Mouse (Mus musculus) limb, embryonic 13.5 days (tissue): ENCODE data around the gene Gm49342. TPM values are rescaled to one million over a fixed set of nuclear protein-coding genes. Genes with fewer than 3 reads are reported as not detected.

Experiments used
- ATAC-seq: fragments of 200-750 bp; cut with Nextera tagmentation; 2 replicates; pipeline ENCODE4 v1.8.0; 2017; ENCODE audit warnings: low read depth, moderate number of reproducible peaks, moderate TSS enrichment; ENCODE audit not compliant: low FRiP score
- H3K27ac ChIP-seq: fragments of 300-500 bp; sonication (generic); 2 replicates; pipeline ENCODE4 v1.5.1; 2015; ENCODE audit warnings: inconsistent platforms, mild to moderate bottlenecking, moderate library complexity
- H3K27me3 ChIP-seq: fragments of 300-500 bp; sonication (generic); 2 replicates; pipeline ENCODE4 v1.6.1; 2015; ENCODE audit warnings: mild to moderate bottlenecking, inconsistent platforms
- H3K36me3 ChIP-seq: fragments of 300-500 bp; sonication (generic); 2 replicates; pipeline ENCODE4 v1.6.1; 2015; ENCODE audit warnings: inconsistent platforms, mild to moderate bottlenecking, moderate library complexity
- H3K4me1 ChIP-seq: fragments of 300-500 bp; sonication (generic); 2 replicates; pipeline ENCODE4 v1.6.1; 2015; ENCODE audit warnings: inconsistent platforms
- H3K4me2 ChIP-seq: fragments of 300-500 bp; sonication (generic); replicated peaks from 2 replicates; pipeline ENCODE4 v1.6.1; 2015; ENCODE audit warnings: inconsistent platforms, mild to moderate bottlenecking, moderate library complexity
- H3K4me3 ChIP-seq: fragments of 300-500 bp; sonication (generic); 2 replicates; pipeline ENCODE4 v1.5.1; 2015; ENCODE audit warnings: moderate library complexity, mild to moderate bottlenecking, inconsistent platforms
- H3K9ac ChIP-seq: fragments of 300-500 bp; sonication (generic); 2 replicates; pipeline ENCODE4 v1.6.1; 2015; ENCODE audit warnings: mild to moderate bottlenecking, inconsistent platforms
- H3K9me3 ChIP-seq: fragments of 300-500 bp; sonication (generic); 2 replicates; pipeline ENCODE4 v1.6.1; 2016; ENCODE audit warnings: inconsistent platforms
- WGBS: fragments of 180-500 bp; shearing (Covaris S2); methylation state at CpG from one replicate; pipeline ENCODE4 v1.1.7; 2015; 5-methylcytosine and 5-hydroxymethylcytosine counted together
- polyA plus RNA-seq: library from polyadenylated mRNA; unstranded; fragments of >200 nt; fragmentation: Nextera tagmentation; extraction: Ambion mirVana; gene quantifications from 2 replicates; pipeline ENCODE4 v1.2.1, GENCODE M21; 2015

The Gm49342 gene
- polyA plus RNA-seq, 1 experiment from 2014 or later = not detected

- 54% methylated on average over 8 of the region's 8 CpGs for WGBS
- Histone ChIP-seq H3K4me1 (0 out of 2 replicates have a peak, but pooled peaks cover 5% of the 10 kb centered on the region), H3K4me3 (no peak within 1 kb of the TSS), H3K9me3 (no peaks in the 10 kb centered on the region), H3K4me2 (no peak within 1 kb of the TSS), H3K27ac (no peak within 1 kb of the TSS), H3K36me3 (no peaks in the 10 kb centered on the region), H3K9ac (no peak within 1 kb of the TSS), H3K27me3 (no peaks in the 10 kb centered on the region)
- no peak for ATAC-seq
Observed at GRCm38 (mm10) chr14:51007152-51007801, 63.0 kb downstream of the Gm49342 start, which contains the start of gene Rnase10. Gene Rnase10, plus strand, starts transcription at chr14:51007751.

- Histone ChIP-seq H3K9me3 (no peaks in the 10 kb centered on the region), H3K27ac (no peak overlapping the region), H3K9ac (no peak overlapping the region), H3K4me3 (no peak overlapping the region), H3K4me1 (0 out of 2 replicates have a peak, but pooled peaks cover 5% of the 10 kb centered on the region), H3K4me2 (no peak overlapping the region), H3K27me3 (no peaks in the 10 kb centered on the region), H3K36me3 (no peaks in the 10 kb centered on the region)
- no peak for ATAC-seq
- WGBS = 80% methylated on average over 13 of the region's 13 CpGs
Observed at GRCm38 (mm10) chr14:51007914-51008713, 63.8 kb downstream of the Gm49342 start.

- ATAC-seq = no peak
- Histone ChIP-seq H3K27ac (no peak overlapping the region), H3K36me3 (no peaks in the 10 kb centered on the region), H3K9me3 (no peaks in the 10 kb centered on the region), H3K27me3 (no peaks in the 10 kb centered on the region), H3K4me1 (0 out of 2 replicates have a peak, but pooled peaks cover 5% of the 10 kb centered on the region), H3K4me3 (no peak overlapping the region), H3K9ac (no peak overlapping the region), H3K4me2 (no peak overlapping the region)
- 82% methylated on average over 4 of the region's 4 CpGs for WGBS
Observed at GRCm38 (mm10) chr14:51008781-51009180, 64.5 kb downstream of the Gm49342 start.

GRCm38 (mm10) chr14:51009572-51009971 lies 65.3 kb downstream of the Gm49342 start:
- Histone ChIP-seq H3K36me3 (no peaks in the 10 kb centered on the region), H3K27me3 (no peaks in the 10 kb centered on the region), H3K9me3 (no peaks in the 10 kb centered on the region), H3K4me1 (0 out of 2 replicates have a peak, but pooled peaks cover 5% of the 10 kb centered on the region), H3K9ac (no peak overlapping the region), H3K4me2 (no peak overlapping the region), H3K27ac (no peak overlapping the region), H3K4me3 (no peak overlapping the region)
- ATAC-seq = no peak
- WGBS = 86% methylated on average over 6 of the region's 6 CpGs

Other genes with a start within 250 kb of the Gm49342 start
- not detected in 2 replicates for gene Olfr748, start 237.1 kb upstream of the Gm49342 start, polyA plus RNA-seq
- not detected in 2 replicates for gene Olfr749, start 199.4 kb upstream of the Gm49342 start, polyA plus RNA-seq
- gene Ttc5, start 159.0 kb upstream of the Gm49342 start, polyA plus RNA-seq = 87.1 and 88.5 TPM in 2 replicates
- not detected in 2 replicates for gene Ccnb1ip1, start 136.8 kb upstream of the Gm49342 start, polyA plus RNA-seq
- gene Parp2, start 136.7 kb upstream of the Gm49342 start, polyA plus RNA-seq = 67.9 and 69.9 TPM in 2 replicates
- 3.5 and 5.7 TPM in 2 replicates for gene Tep1, start 74.0 kb upstream of the Gm49342 start, polyA plus RNA-seq
- gene Klhl33, start 47.0 kb upstream of the Gm49342 start, polyA plus RNA-seq = 0.08 and 0.10 TPM in 2 replicates
- 177 and 184 TPM in 2 replicates for gene Osgep, start 19.6 kb upstream of the Gm49342 start, polyA plus RNA-seq
- gene Apex1, start 19.5 kb upstream of the Gm49342 start, polyA plus RNA-seq = 286 and 290 TPM in 2 replicates
- gene Pip4p1, start 13.7 kb upstream of the Gm49342 start, polyA plus RNA-seq = 46.8 and 47.4 TPM in 2 replicates
- 51.6 and 56.9 TPM in 2 replicates for gene Pnp, start 13.4 kb upstream of the Gm49342 start, polyA plus RNA-seq
- 0.37 and 0.42 TPM in 2 replicates for gene Pnp2, start 11.5 kb downstream of the Gm49342 start, polyA plus RNA-seq
- 0.17 TPM in 1 of 2 replicates, not detected in the other for gene Rnase10, start 63.2 kb downstream of the Gm49342 start, polyA plus RNA-seq
- gene Rnase9, start 97.4 kb downstream of the Gm49342 start, polyA plus RNA-seq = not detected in 2 replicates
- gene Rnase11, start 105.6 kb downstream of the Gm49342 start, polyA plus RNA-seq = not detected in 2 replicates
- not detected in 2 replicates for gene Rnase12, start 113.1 kb downstream of the Gm49342 start, polyA plus RNA-seq
- 0.03 TPM in 1 of 2 replicates, not detected in the other for gene Olfr750, start 129.9 kb downstream of the Gm49342 start, polyA plus RNA-seq
- gene Rnase4, start 146.6 kb downstream of the Gm49342 start, polyA plus RNA-seq = 30.2 and 31.4 TPM in 2 replicates
- 6.7 and 7.6 TPM in 2 replicates for gene Ang, start 146.6 kb downstream of the Gm49342 start, polyA plus RNA-seq
- gene Eddm3b, start 169.9 kb downstream of the Gm49342 start, polyA plus RNA-seq = not detected in 2 replicates
- 0.97 and 1.2 TPM in 2 replicates for gene Rnase6, start 179.4 kb downstream of the Gm49342 start, polyA plus RNA-seq
- gene Rnase1, start 202.3 kb downstream of the Gm49342 start, polyA plus RNA-seq = 0.14 TPM in 1 of 2 replicates, not detected in the other
- not detected in 2 replicates for gene Rnase2b, start 217.7 kb downstream of the Gm49342 start, polyA plus RNA-seq